Mouse (Mus musculus) hindbrain, embryonic 13.5 days (tissue): Measurements from ENCODE around the gene Rbms3. TPM values are rescaled to one million over a fixed set of nuclear protein-coding genes. Genes with fewer than 3 reads are reported as not detected.

Source experiments
- ATAC-seq: fragments of 200-750 bp; cut with Nextera tagmentation; 2 replicates; pipeline ENCODE4 v1.8.0; 2017; ENCODE audit warnings: moderate TSS enrichment; ENCODE audit not compliant: low FRiP score
- H3K27ac ChIP-seq: fragments of 300-500 bp; sonication (generic); 2 replicates; pipeline ENCODE4 v1.5.1; 2015; ENCODE audit warnings: inconsistent platforms, mild to moderate bottlenecking, moderate library complexity
- H3K27me3 ChIP-seq: fragments of 300-500 bp; sonication (generic); 2 replicates; pipeline ENCODE4 v1.6.1; 2015; ENCODE audit warnings: mild to moderate bottlenecking, inconsistent platforms
- H3K36me3 ChIP-seq: fragments of 300-500 bp; sonication (generic); 2 replicates; pipeline ENCODE4 v1.6.1; 2015; ENCODE audit warnings: mild to moderate bottlenecking, inconsistent platforms
- H3K4me1 ChIP-seq: fragments of 300-500 bp; sonication (generic); replicated peaks from 2 replicates; pipeline ENCODE4 v1.6.1; 2015; ENCODE audit warnings: inconsistent platforms
- H3K4me2 ChIP-seq: fragments of 300-500 bp; sonication (generic); 2 replicates; pipeline ENCODE4 v1.6.1; 2015; ENCODE audit warnings: inconsistent platforms, mild to moderate bottlenecking, moderate library complexity
- H3K4me3 ChIP-seq: fragments of 300-500 bp; sonication (generic); 2 replicates; pipeline ENCODE4 v1.5.1; 2015; ENCODE audit warnings: mild to moderate bottlenecking, inconsistent platforms
- H3K9ac ChIP-seq: fragments of 300-500 bp; sonication (generic); 2 replicates; pipeline ENCODE4 v1.6.1; 2015; ENCODE audit warnings: mild to moderate bottlenecking, inconsistent platforms
- H3K9me3 ChIP-seq: fragments of 300-500 bp; sonication (generic); 2 replicates; pipeline ENCODE4 v1.6.1; 2016; ENCODE audit warnings: inconsistent platforms
- WGBS: fragments of 180-500 bp; shearing (Covaris S2); methylation state at CpG from one replicate; pipeline ENCODE4 v1.1.7; 2015; 5-methylcytosine and 5-hydroxymethylcytosine counted together
- polyA plus RNA-seq: library from polyadenylated mRNA; unstranded; fragments of >200 nt; fragmentation: Nextera tagmentation; extraction: Ambion mirVana; gene quantifications from 2 replicates; pipeline ENCODE4 v1.2.1, GENCODE M21; 2015

Rbms3 gene
- polyA plus RNA-seq, 1 experiment from 2014 or later = 73.7 TPM

GRCm38 (mm10) chr9:117361431-117361830 lies 268.3 kb downstream of the Rbms3 start:
- ATAC-seq = no peak
- H3K4me3 ChIP-seq = no peak overlapping the region
- no peak overlapping the region for H3K4me2 ChIP-seq
- no peaks in the 10 kb centered on the region; the same call in 1 of the 2 replicates for H3K27me3 ChIP-seq
- H3K9me3 ChIP-seq = no peaks in the 10 kb centered on the region
- H3K27ac ChIP-seq = no peak overlapping the region
- no peak overlapping the region for H3K9ac ChIP-seq
- WGBS = 19% methylated on average over 5 of the region's 5 CpGs
- peaks cover 18% of the 10 kb centered on the region for H3K4me1 ChIP-seq
- no peaks in the 10 kb centered on the region for H3K36me3 ChIP-seq

- Histone ChIP-seq H3K4me1 (peaks cover 11% of the 10 kb centered on the region), H3K27me3 (no peaks in the 10 kb centered on the region), H3K4me3 (no peak overlapping the region), H3K4me2 (no peak overlapping the region), H3K36me3 (no peaks in the 10 kb centered on the region), H3K27ac (0 out of 2 replicates have a peak overlapping the region, but pooled peaks have one; percentile 19), H3K9ac (no peak overlapping the region), H3K9me3 (no peaks in the 10 kb centered on the region)
- WGBS = 7% methylated on average over 9 of the region's 9 CpGs
- peak; percentile 96 for ATAC-seq
Measured at GRCm38 (mm10) chr9:117356764-117357442, 272.8 kb downstream of the Rbms3 start.

DNA sequence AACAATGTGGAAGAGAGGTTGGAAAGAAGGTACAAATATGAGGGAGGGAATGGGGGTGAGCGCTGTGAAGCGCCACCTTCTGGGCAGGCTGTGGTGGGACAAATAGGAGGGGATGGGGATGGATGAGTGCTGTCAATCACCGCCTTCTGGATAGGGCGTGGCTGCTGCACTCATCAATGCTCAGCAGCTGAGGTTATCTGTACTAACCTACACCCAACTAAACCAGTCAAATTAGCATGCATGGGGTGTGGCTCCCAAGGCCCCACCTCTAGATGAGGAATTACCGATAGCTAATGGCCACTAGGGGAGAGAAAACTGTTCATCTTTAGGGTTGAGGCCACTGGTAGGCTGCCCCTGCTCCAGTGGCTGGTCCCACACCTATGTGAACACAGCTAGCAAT lies 274.2 kb downstream of the Rbms3 start:
- no peaks in the 10 kb centered on the region for H3K9me3 ChIP-seq
- no peak overlapping the region for H3K27ac ChIP-seq
- 64% methylated on average over 5 of the region's 5 CpGs for WGBS
- no peak for ATAC-seq
- peaks cover 11% of the 10 kb centered on the region for H3K4me1 ChIP-seq
- H3K4me3 ChIP-seq = no peak overlapping the region
- H3K27me3 ChIP-seq = no peaks in the 10 kb centered on the region
- no peak overlapping the region for H3K4me2 ChIP-seq
- H3K9ac ChIP-seq = no peak overlapping the region
- H3K36me3 ChIP-seq = no peaks in the 10 kb centered on the region

GRCm38 (mm10) chr9:117342336-117342735 lies 287.4 kb downstream of the Rbms3 start:
- 81% methylated on average over 4 of the region's 4 CpGs for WGBS
- H3K9me3 ChIP-seq = no peaks in the 10 kb centered on the region
- no peak for ATAC-seq

DNA sequence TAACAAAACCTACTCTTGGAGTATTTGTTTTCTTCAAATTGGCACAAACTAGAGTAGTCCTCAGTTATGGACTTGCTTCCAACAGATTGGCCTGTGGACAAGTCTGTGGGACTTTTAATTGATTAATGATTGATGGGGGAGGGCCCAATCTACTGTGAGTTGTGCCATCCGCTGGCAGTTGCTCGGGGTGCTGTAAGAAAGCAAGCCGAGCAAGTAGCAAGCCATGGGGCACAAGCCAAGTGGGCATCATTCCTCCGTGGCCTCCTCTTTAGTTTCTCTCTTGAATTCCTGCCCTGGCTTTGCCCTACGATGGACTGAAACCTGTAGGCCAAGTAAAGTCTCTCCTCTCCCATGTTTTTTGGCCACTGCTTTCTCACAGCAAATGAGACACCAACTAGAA lies 299.0 kb downstream of the Rbms3 start:
- no peak overlapping the region for H3K4me3 ChIP-seq
- WGBS = 89% methylated on average over 5 of the region's 5 CpGs
- no peak overlapping the region for H3K9ac ChIP-seq
- H3K9me3 ChIP-seq = no peaks in the 10 kb centered on the region
- no peak overlapping the region for H3K4me2 ChIP-seq
- no peaks in the 10 kb centered on the region for H3K4me1 ChIP-seq
- H3K36me3 ChIP-seq = no peaks in the 10 kb centered on the region
- ATAC-seq = no peak
- H3K27ac ChIP-seq = no peak overlapping the region
- H3K27me3 ChIP-seq = no peaks in the 10 kb centered on the region

More at GRCm38 (mm10) chr9:117342336-117342735, 287.4 kb downstream of the Rbms3 start:
- Histone ChIP-seq H3K36me3 (no peaks in the 10 kb centered on the region), H3K4me2 (no peak overlapping the region), H3K27ac (no peak overlapping the region), H3K9ac (no peak overlapping the region), H3K4me3 (no peak overlapping the region), H3K27me3 (no peaks in the 10 kb centered on the region), H3K4me1 (no peaks in the 10 kb centered on the region)

DNA sequence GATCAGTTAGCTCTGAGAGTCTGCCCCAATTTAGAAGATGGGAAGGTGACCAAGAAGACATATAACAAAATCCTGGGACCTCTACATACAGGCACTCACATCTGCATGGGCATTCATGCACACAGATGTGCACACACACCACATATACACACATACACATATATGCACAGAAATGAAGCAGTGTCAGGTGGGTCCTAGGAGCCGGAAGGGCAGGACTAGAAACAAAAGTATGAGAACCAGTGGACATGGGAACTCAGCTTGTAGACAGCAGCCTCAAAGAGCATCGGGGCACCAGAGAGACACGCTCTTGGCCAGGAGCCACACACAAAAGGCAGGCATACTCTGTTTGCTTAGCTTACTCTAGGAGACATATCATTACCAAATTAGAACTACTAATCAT lies 310.4 kb downstream of the Rbms3 start:
- Histone ChIP-seq H3K9me3 (no peaks in the 10 kb centered on the region), H3K9ac (no peak overlapping the region), H3K36me3 (no peaks in the 10 kb centered on the region), H3K4me1 (peaks cover 4% of the 10 kb centered on the region), H3K4me2 (no peak overlapping the region), H3K27me3 (no peaks in the 10 kb centered on the region), H3K27ac (no peak overlapping the region), H3K4me3 (no peak overlapping the region)
- no peak for ATAC-seq
- 65% methylated on average over 3 of the region's 3 CpGs for WGBS

GRCm38 (mm10) chr9:117318461-117318860 lies 311.3 kb downstream of the Rbms3 start:
- Histone ChIP-seq H3K4me1 (peaks cover 6% of the 10 kb centered on the region), H3K4me3 (no peak overlapping the region), H3K27me3 (no peaks in the 10 kb centered on the region), H3K4me2 (no peak overlapping the region), H3K27ac (no peak overlapping the region), H3K9me3 (no peaks in the 10 kb centered on the region), H3K9ac (no peak overlapping the region), H3K36me3 (no peaks in the 10 kb centered on the region)
- 64% methylated on average over 4 of the region's 4 CpGs for WGBS
- no peak for ATAC-seq

DNA sequence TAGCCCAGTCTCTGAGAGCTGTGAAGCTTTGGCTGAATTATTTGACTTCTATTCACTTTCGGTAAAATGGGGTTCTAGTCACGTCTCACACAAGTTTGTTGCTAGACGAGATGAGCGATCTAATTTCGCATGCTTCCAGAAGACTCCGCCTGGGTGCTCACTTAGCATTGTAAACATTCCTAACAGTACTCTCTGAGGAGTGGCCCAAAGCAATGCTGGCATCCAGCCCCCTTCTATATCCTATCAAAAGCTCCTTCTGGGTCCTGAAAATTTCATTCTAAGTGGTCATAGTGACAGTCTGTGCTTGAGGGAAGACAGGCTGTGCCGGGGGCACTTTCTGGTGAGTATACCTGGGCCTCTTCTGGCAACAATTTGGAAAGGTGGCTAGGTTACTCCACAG lies 312.5 kb downstream of the Rbms3 start:
- no peaks in the 10 kb centered on the region for H3K27me3 ChIP-seq
- H3K4me3 ChIP-seq = no peak overlapping the region
- H3K4me1 ChIP-seq = peaks cover 6% of the 10 kb centered on the region
- no peak overlapping the region for H3K4me2 ChIP-seq
- H3K27ac ChIP-seq = no peak overlapping the region
- no peaks in the 10 kb centered on the region for H3K9me3 ChIP-seq
- WGBS = 95% methylated on average over 7 of the region's 7 CpGs
- H3K36me3 ChIP-seq = no peaks in the 10 kb centered on the region
- H3K9ac ChIP-seq = no peak overlapping the region
- no peak for ATAC-seq

DNA sequence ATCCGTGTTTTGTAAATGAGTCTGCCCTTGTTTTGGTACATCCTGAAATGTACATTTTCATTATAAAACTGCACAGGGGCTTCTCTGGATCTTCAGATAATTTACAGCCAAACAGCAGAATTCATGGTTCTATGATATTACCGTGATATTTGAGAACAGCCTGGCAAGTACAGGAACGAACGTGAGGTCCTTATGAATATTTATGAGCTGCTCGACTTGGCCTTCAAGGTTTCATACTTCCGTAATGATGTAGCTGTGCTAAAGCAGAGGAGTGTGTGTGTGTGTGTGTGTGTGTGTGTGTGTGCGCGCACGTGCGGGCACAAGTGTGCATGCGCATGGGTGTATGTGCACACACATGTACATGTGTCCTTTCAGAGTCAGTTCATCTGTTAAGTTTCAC lies 316.1 kb downstream of the Rbms3 start:
- Histone ChIP-seq H3K4me1 (0 out of 2 replicates have a peak, but pooled peaks cover 3% of the 10 kb centered on the region), H3K36me3 (no peaks in the 10 kb centered on the region), H3K4me3 (no peak overlapping the region), H3K27me3 (no peaks in the 10 kb centered on the region), H3K27ac (no peak overlapping the region), H3K9me3 (no peaks in the 10 kb centered on the region), H3K4me2 (no peak overlapping the region), H3K9ac (no peak overlapping the region)
- WGBS = 72% methylated on average over 11 of the region's 11 CpGs
- no peak for ATAC-seq

- Histone ChIP-seq H3K27ac (no peak overlapping the region), H3K4me1 (0 out of 2 replicates have a peak, but pooled peaks cover 3% of the 10 kb centered on the region), H3K4me2 (no peak overlapping the region), H3K4me3 (no peak overlapping the region), H3K9me3 (no peaks in the 10 kb centered on the region), H3K27me3 (no peaks in the 10 kb centered on the region), H3K36me3 (no peaks in the 10 kb centered on the region), H3K9ac (no peak overlapping the region)
- no peak for ATAC-seq
Measured at GRCm38 (mm10) chr9:117309809-117310208, 319.9 kb downstream of the Rbms3 start.

GRCm38 (mm10) chr9:117298991-117299390 lies 330.7 kb downstream of the Rbms3 start:
- H3K27ac ChIP-seq = peak overlapping the region; percentile 30; the same call in 1 of the 2 replicates
- H3K9ac ChIP-seq = no peak overlapping the region
- H3K4me1 ChIP-seq = peaks cover 15% of the 10 kb centered on the region
- 61% methylated on average over 7 of the region's 7 CpGs for WGBS
- no peaks in the 10 kb centered on the region for H3K9me3 ChIP-seq
- H3K4me2 ChIP-seq = no peak overlapping the region
- no peak for ATAC-seq
- no peaks in the 10 kb centered on the region for H3K36me3 ChIP-seq
- no peaks in the 10 kb centered on the region for H3K27me3 ChIP-seq
- H3K4me3 ChIP-seq = no peak overlapping the region

DNA sequence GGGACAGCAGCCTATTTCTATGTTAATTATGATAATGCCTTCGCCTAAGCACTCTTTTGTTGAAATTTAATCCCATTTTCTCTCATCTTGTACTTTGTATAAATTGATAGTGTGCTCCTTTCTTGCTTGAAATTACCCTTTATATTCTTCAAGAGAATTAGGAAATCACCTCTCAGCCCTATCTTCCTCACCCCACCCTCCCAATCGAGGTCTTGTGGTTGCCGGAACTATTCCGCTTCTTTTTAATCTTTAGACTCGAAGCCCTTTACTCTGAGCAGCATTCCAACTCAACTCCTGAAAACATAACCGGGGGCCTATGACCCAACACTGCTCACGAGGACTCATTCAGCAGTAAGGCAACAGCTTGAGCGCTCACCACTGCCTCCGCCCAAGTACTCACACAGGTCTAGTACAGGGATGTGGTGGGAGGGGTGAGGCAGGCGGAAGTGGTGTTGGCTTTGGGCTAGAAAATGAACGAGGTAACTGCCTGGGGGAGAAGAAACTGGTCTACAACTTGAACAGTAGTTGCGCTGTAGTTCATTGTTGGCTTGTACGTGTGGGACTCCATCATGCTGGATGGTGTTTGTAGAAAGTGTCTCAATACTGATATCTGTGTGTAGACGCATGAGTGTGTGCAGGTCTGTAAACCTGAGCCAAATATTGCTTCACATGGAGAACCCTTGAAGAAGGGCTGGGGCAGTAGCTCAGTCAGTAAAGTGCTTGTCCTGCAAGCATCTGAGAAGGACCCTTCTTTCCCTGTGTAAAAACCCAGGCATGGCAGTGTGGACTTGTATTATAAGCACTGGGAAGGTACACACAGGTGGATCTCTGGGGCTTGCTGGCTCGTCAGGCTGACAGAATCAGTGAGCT lies 331.8 kb downstream of the Rbms3 start:
- peaks cover 15% of the 10 kb centered on the region for H3K4me1 ChIP-seq
- H3K9me3 ChIP-seq = no peaks in the 10 kb centered on the region
- H3K27ac ChIP-seq = 0 out of 2 replicates have a peak overlapping the region, but pooled peaks have one; percentile 23
- no peak overlapping the region for H3K9ac ChIP-seq
- H3K4me3 ChIP-seq = no peak overlapping the region
- H3K36me3 ChIP-seq = no peaks in the 10 kb centered on the region
- WGBS = 43% methylated on average over 15 of the region's 15 CpGs
- no peak overlapping the region for H3K4me2 ChIP-seq
- no peak for ATAC-seq
- no peaks in the 10 kb centered on the region for H3K27me3 ChIP-seq
